Mouse (Mus musculus) hindbrain, embryonic 15.5 days (tissue): ENCODE measurements around the gene Rnf130. TPM values are rescaled to one million over a fixed set of nuclear protein-coding genes. Genes with fewer than 3 reads are reported as not detected.

Experiments
- ATAC-seq: fragments of 200-750 bp; cut with Nextera tagmentation; 2 replicates; pipeline ENCODE4 v1.8.0; 2017; ENCODE audit warnings: low read depth, moderate number of reproducible peaks, moderate TSS enrichment; ENCODE audit not compliant: low FRiP score
- H3K27ac ChIP-seq: fragments of 300-500 bp; sonication (generic); replicated peaks from 2 replicates; pipeline ENCODE4 v1.5.1; 2015; ENCODE audit warnings: mild to moderate bottlenecking, inconsistent platforms
- H3K27me3 ChIP-seq: fragments of 300-500 bp; sonication (generic); 2 replicates; pipeline ENCODE4 v1.6.1; 2015; ENCODE audit warnings: control low read depth, inconsistent platforms
- H3K36me3 ChIP-seq: fragments of 300-500 bp; sonication (generic); 2 replicates; pipeline ENCODE4 v1.6.1; 2015; ENCODE audit warnings: control low read depth, inconsistent platforms
- H3K4me1 ChIP-seq: fragments of 300-500 bp; sonication (generic); replicated peaks from 2 replicates; pipeline ENCODE4 v1.6.1; 2015; ENCODE audit warnings: control low read depth, inconsistent platforms
- H3K4me2 ChIP-seq: fragments of 300-500 bp; sonication (generic); 2 replicates; pipeline ENCODE4 v1.6.1; 2015; ENCODE audit warnings: moderate library complexity, mild to moderate bottlenecking, inconsistent platforms
- H3K4me3 ChIP-seq: fragments of 300-500 bp; sonication (generic); 2 replicates; pipeline ENCODE4 v1.5.1; 2015; ENCODE audit warnings: mild to moderate bottlenecking, inconsistent platforms
- H3K9ac ChIP-seq: fragments of 300-500 bp; sonication (generic); 2 replicates; pipeline ENCODE4 v1.6.1; 2015; ENCODE audit warnings: inconsistent platforms
- H3K9me3 ChIP-seq: fragments of 300-500 bp; sonication (generic); 2 replicates; pipeline ENCODE4 v1.6.1; 2016; ENCODE audit warnings: control low read depth, inconsistent platforms
- WGBS: fragments of 180-500 bp; shearing (Covaris S2); methylation state at CpG from one replicate; pipeline ENCODE4 v1.1.7; 2015; 5-methylcytosine and 5-hydroxymethylcytosine counted together
- polyA plus RNA-seq: library from polyadenylated mRNA; unstranded; fragments of >200 nt; fragmentation: Nextera tagmentation; extraction: Ambion mirVana; gene quantifications from 2 replicates; pipeline ENCODE4 v1.2.1, GENCODE M21; 2015

Rnf130 gene
- polyA plus RNA-seq, 1 experiment from 2014 or later: 64.6 TPM

DNA sequence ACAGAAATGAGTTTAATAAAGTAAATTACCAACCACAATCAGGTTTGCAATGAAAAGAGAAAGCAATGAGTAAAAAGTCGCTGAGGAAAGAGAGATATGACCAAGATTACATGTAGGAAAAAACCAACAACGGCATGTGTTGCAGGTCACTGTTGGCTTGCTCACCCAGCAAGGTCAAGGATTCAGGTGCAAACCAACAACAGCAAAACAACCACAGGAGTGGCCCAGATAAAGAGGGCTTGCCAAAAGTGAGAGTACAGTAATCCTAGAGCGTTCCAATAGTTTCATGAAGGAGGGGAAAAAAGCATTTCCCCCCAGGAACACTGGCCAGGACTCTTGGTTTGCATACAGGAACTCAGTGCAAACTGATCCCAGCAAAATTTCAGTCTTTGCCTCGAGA lies 28.7 kb upstream of the Rnf130 start:
- Histone ChIP-seq H3K27ac (no peak overlapping the region), H3K4me2 (no peak overlapping the region), H3K36me3 (no peaks in the 10 kb centered on the region), H3K27me3 (no peaks in the 10 kb centered on the region), H3K9me3 (no peaks in the 10 kb centered on the region), H3K9ac (no peak overlapping the region), H3K4me3 (no peak overlapping the region), H3K4me1 (no peaks in the 10 kb centered on the region)
- WGBS: 83% methylated on average over 4 of the region's 4 CpGs
- no peak for ATAC-seq

DNA sequence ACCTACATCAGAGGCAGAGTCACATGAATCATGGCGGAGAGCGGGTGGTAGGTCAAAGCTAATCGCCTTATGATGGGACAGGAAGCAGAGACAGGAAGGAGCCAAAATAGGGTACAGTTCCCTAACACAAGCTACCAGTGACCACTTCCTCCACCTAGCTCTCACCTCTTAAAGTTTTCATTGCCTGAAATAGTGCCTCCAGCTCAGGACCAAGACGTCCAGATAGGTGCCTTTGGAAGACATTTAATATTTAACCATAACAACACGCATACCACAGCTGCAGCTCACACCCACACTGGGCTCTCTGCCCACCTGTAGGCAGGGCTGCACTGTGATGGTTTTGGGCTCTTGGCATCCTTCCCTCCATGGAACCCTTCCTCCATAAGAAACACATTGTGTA lies 27.8 kb upstream of the Rnf130 start:
- ATAC-seq: no peak

DNA sequence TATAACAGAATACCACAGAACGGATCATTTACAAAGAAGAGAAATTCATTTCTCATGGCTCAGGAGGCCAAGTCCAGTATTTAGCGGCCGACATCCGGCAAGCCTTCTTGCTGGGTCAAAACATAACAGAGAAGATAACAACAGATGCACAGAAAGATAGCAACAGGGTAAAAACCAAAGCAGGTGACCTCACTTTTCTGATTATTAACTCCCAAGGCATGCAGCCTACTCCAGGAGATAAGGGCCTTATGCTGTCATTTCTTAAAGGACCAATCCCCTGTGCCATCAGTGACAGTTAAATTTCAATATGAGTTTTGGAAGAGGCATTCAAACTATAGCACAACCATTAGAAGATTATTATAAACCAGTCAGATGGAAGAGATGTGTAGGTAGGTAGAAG lies 22.3 kb upstream of the Rnf130 start:
- ATAC-seq: no peak
- no peak overlapping the region for H3K27ac ChIP-seq
- WGBS: 95% methylated on average over 4 of the region's 4 CpGs

More for the DNA sequence above, 27.8 kb upstream of the Rnf130 start:
- H3K9me3 ChIP-seq: no peaks in the 10 kb centered on the region
- no peak overlapping the region for H3K4me3 ChIP-seq
- WGBS: 85% methylated on average over 5 of the region's 5 CpGs
- no peaks in the 10 kb centered on the region for H3K27me3 ChIP-seq
- no peaks in the 10 kb centered on the region for H3K4me1 ChIP-seq
- no peak overlapping the region for H3K4me2 ChIP-seq
- no peak overlapping the region for H3K27ac ChIP-seq
- no peaks in the 10 kb centered on the region for H3K36me3 ChIP-seq
- H3K9ac ChIP-seq: no peak overlapping the region

DNA sequence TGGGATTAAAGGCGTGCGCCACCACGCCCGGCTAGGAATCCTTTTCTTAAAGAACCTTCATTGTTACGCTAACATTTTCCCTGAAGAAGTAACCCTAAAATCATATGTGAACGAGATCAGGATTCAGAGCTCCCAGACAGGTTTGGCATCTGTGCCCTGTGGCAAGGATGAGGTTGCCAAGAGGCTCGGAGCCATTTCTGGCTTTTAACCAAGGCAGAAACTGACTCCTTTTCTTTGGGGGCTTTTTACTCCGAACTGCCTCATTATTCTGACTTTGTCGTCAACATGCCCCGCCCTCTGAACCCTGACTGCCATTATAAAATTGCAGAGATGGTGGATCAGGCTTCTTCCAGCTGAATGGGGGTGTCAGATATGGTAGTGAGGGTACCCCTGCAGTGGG lies 17.4 kb upstream of the Rnf130 start:
- no peak overlapping the region for H3K4me3 ChIP-seq
- no peak overlapping the region for H3K4me2 ChIP-seq
- H3K9me3 ChIP-seq: no peaks in the 10 kb centered on the region
- 65% methylated on average over 10 of the region's 10 CpGs for WGBS
- no peaks in the 10 kb centered on the region for H3K4me1 ChIP-seq
- no peak overlapping the region for H3K27ac ChIP-seq
- no peaks in the 10 kb centered on the region for H3K27me3 ChIP-seq
- H3K9ac ChIP-seq: no peak overlapping the region
- ATAC-seq: no peak
- no peaks in the 10 kb centered on the region for H3K36me3 ChIP-seq

More for the DNA sequence above, 22.3 kb upstream of the Rnf130 start:
- Histone ChIP-seq H3K9me3 (no peaks in the 10 kb centered on the region), H3K27me3 (no peaks in the 10 kb centered on the region), H3K4me2 (no peak overlapping the region), H3K9ac (no peak overlapping the region), H3K36me3 (no peaks in the 10 kb centered on the region), H3K4me1 (no peaks in the 10 kb centered on the region), H3K4me3 (no peak overlapping the region)

DNA sequence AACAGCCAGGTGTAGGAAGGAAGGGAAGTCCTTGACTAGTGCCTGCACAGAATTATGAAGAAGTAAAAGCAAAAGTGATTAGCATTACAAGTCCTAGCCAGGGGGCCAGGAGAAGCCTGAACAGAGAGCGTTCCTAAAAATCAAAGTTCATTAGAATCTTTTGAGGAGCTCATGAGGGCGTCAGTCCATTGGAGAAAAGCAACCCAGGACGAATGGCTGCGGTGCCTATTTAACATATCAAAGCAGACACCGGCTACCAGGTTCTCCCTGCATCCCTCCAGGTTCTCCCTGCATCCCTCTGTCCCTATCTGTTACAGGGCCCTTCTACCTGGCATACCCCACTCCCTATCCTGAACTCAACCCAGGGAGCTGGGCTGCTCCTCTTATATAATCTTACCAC lies 16.9 kb upstream of the Rnf130 start:
- Histone ChIP-seq H3K4me1 (no peaks in the 10 kb centered on the region), H3K36me3 (no peaks in the 10 kb centered on the region), H3K9me3 (no peaks in the 10 kb centered on the region), H3K9ac (no peak overlapping the region), H3K27me3 (no peaks in the 10 kb centered on the region), H3K4me2 (no peak overlapping the region), H3K4me3 (no peak overlapping the region), H3K27ac (no peak overlapping the region)
- 18% methylated on average over 5 of the region's 5 CpGs for WGBS
- no peak for ATAC-seq

DNA sequence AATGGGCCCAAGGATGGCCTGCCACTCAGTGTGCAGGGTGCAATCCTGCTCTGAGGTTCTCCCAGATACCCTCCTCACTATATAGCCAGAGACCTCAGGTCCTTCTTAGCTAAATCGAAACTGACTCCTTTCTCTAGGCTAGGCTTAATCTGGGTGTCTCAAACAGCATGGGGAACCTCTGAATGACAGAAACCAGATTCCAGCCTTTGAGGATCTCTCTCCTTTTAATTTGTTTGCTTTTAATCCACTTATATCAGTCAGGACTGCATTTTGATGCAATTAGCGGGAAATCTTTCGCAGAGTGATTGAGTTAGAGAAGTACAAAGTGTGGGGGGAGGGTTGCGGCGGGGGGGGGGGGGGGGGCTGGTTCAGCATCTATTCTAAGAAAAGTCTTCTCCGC lies 12.1 kb upstream of the Rnf130 start:
- Histone ChIP-seq H3K9me3 (no peaks in the 10 kb centered on the region), H3K27ac (no peak overlapping the region), H3K9ac (no peak overlapping the region), H3K36me3 (no peaks in the 10 kb centered on the region), H3K4me1 (no peaks in the 10 kb centered on the region), H3K4me2 (no peak overlapping the region), H3K4me3 (no peak overlapping the region), H3K27me3 (no peaks in the 10 kb centered on the region)
- ATAC-seq: no peak
- 87% methylated on average over 6 of the region's 6 CpGs for WGBS

DNA sequence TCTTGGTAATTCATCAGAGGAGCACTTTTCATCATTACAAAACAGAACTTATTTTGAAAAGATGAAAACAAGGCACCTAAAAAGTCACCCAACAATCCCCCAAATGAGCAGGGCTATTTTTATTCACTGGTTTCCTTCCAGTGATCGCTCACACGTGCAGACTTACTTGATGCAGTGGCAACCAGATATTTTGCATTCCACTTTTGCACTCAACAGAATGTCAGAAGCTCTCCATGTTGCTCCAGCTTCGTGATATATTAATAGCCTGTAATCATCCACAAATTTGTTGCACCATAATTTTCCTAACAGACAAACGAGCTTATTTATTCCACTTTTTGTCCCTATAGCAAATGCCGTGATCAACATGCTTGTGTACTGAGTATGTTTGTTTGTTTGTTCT lies 8.6 kb upstream of the Rnf130 start:
- 87% methylated on average over 5 of the region's 5 CpGs for WGBS
- H3K27ac ChIP-seq: no peak overlapping the region
- H3K9me3 ChIP-seq: no peaks in the 10 kb centered on the region
- H3K4me1 ChIP-seq: no peaks in the 10 kb centered on the region
- no peak for ATAC-seq
- no peaks in the 10 kb centered on the region for H3K27me3 ChIP-seq
- H3K4me3 ChIP-seq: no peak overlapping the region
- H3K9ac ChIP-seq: no peak overlapping the region
- no peaks in the 10 kb centered on the region for H3K36me3 ChIP-seq
- no peak overlapping the region for H3K4me2 ChIP-seq

DNA sequence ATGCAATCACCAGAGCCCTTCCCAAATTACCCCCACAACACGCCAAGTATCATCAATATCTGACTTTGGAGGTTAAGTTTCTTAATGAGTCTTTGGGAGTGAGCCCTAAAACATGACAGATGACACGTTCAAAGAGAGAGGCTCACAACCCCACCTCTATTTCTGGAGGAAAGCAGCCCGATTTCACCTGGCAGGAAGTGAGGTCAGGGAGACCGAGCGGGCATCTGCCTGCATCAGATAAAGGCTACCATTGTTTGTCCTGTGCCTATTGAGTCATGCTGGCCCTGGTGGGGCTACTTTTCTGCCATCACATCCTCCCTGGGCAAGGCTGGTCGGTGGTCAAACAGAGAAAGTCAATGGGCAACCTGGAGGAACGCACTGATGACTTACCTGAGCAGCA lies 7.6 kb upstream of the Rnf130 start:
- no peaks in the 10 kb centered on the region for H3K4me1 ChIP-seq
- H3K9ac ChIP-seq: no peak overlapping the region
- no peaks in the 10 kb centered on the region for H3K9me3 ChIP-seq
- no peak overlapping the region for H3K4me2 ChIP-seq
- no peak overlapping the region for H3K27ac ChIP-seq
- 90% methylated on average over 7 of the region's 7 CpGs for WGBS
- no peaks in the 10 kb centered on the region for H3K27me3 ChIP-seq
- no peak overlapping the region for H3K4me3 ChIP-seq
- ATAC-seq: no peak
- no peaks in the 10 kb centered on the region for H3K36me3 ChIP-seq

DNA sequence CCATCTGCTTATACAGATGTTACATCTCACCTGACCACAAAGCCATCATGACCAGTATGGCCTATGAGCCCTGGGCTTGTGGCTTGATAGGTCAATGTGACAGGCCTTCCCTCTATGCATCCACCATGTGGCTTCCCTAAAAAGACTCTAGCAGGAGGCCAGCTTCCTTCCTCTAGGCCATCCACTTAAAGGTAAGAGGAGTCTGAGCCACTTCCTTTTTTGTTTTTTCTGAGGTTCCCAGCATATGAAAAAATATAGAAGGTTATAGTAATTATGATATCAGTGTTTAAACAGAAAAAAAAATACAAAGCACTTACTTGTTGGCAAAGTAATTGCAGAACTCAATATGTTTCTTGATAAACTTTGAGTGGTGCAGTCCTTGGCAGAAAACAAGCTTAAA lies 6.3 kb upstream of the Rnf130 start:
- Histone ChIP-seq H3K27me3 (no peaks in the 10 kb centered on the region), H3K9ac (no peak overlapping the region)

DNA sequence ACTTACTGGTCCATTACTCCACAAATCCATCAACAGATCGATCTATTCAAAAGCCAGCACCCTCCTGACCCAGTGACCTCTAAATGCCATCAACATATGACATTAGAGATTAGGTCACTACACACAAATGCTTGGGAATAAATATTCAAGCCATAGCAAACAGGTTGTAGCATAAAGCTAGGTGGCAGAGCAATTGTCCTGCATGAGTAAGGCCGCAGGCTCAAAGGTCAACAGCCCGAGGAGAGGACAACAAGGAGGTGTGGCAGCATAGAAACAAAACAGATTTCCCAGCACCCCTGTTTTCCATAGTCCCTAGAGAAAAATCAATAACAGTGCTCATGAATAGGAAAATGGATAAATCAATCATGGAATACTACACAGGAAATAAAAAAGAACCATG lies 3.1 kb upstream of the Rnf130 start:
- no peaks in the 10 kb centered on the region for H3K9me3 ChIP-seq
- no peak overlapping the region for H3K9ac ChIP-seq
- no peak overlapping the region for H3K4me3 ChIP-seq
- ATAC-seq: no peak
- H3K27ac ChIP-seq: no peak overlapping the region
- no peak overlapping the region for H3K4me2 ChIP-seq
- H3K36me3 ChIP-seq: no peaks in the 10 kb centered on the region
- 60% methylated on average over 3 of the region's 3 CpGs for WGBS
- H3K27me3 ChIP-seq: no peaks in the 10 kb centered on the region
- H3K4me1 ChIP-seq: peaks cover 15% of the 10 kb centered on the region

More for the DNA sequence above, 6.3 kb upstream of the Rnf130 start:
- no peak for ATAC-seq
- no peaks in the 10 kb centered on the region for H3K36me3 ChIP-seq
- H3K4me2 ChIP-seq: no peak overlapping the region
- H3K4me3 ChIP-seq: no peak overlapping the region
- H3K4me1 ChIP-seq: no peaks in the 10 kb centered on the region
- no peaks in the 10 kb centered on the region for H3K9me3 ChIP-seq
- H3K27ac ChIP-seq: no peak overlapping the region

DNA sequence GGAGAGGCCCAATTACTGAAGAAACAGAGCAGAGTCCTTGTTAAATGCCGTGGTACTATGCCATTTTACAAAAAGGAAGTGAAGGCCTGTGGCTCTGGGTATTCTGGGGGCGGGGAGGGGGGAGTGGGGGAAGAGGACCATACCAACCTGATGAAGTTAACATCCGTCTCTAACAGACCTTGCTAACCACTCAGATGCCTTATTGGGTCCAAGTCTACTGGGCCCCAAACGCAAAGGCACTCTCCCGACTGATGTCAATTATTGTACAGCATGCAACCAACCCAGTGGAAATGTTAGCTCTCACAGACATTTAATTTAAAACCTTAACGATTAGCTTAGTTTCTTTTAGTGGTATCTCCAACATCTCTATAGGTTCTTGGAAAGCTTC lies 707 bp upstream of the Rnf130 start:
- Histone ChIP-seq H3K9ac (peak overlapping the region; percentile 77; the same call in 1 of the 2 replicates), H3K9me3 (no peaks in the 10 kb centered on the region), H3K4me1 (peaks cover 38% of the 10 kb centered on the region), H3K4me2 (peak overlapping the region; percentile 60), H3K4me3 (peak overlapping the region; percentile 74), H3K27ac (peak overlapping the region; percentile 99), H3K27me3 (no peaks in the 10 kb centered on the region), H3K36me3 (no peaks in the 10 kb centered on the region)
- ATAC-seq: peak; percentile 45
- WGBS: 56% methylated on average over 6 of the region's 6 CpGs

DNA sequence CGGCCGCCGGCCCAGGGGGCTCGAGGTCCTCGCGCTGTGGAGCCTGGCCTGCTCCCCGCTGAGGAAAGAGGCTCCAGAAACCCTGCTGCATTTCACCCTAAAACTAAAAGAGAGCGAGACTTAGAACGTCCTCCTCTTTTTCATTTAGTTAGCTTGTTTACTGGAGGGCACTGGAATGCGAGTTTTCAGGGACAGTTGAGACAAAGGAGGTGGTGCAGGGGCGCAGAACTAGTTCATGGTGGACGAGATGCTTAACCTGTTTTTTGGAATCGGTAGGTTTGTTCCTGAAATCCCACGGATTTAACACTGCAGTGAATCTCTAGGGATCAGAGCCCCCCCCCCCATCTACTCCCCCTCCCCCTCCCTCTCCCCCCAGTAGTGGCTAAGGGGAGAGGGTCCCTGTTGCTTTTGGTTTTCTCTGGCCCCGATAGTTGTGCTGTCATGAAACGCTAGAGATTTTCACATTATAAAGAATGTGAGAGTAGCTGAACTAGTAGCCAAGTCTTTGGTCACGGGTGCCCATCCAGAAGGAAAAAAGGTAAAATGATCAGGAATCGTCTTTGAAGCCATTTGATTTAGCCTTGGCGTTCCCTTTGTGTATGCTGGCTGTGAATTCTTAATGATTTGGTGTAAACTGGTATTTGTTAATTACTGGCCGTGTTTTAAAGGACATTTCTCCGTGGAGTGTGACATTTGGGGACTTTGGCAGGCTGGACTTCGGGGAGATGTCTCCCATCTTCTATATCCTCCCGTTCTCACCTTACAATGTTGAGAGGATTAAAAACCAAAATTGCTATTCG lies 775 bp downstream of the Rnf130 start:
- WGBS: 4% methylated on average over 24 of the region's 24 CpGs
- no peak for ATAC-seq
- H3K4me3 ChIP-seq: peak overlapping the region; percentile 74
- H3K36me3 ChIP-seq: no peaks in the 10 kb centered on the region
- H3K4me1 ChIP-seq: peaks cover 42% of the 10 kb centered on the region
- H3K9ac ChIP-seq: peak overlapping the region; percentile 77
- H3K27ac ChIP-seq: peak overlapping the region; percentile 99
- peak overlapping the region; percentile 60 for H3K4me2 ChIP-seq
- H3K27me3 ChIP-seq: no peaks in the 10 kb centered on the region
- H3K9me3 ChIP-seq: no peaks in the 10 kb centered on the region
